In the genomic region with DNA sequence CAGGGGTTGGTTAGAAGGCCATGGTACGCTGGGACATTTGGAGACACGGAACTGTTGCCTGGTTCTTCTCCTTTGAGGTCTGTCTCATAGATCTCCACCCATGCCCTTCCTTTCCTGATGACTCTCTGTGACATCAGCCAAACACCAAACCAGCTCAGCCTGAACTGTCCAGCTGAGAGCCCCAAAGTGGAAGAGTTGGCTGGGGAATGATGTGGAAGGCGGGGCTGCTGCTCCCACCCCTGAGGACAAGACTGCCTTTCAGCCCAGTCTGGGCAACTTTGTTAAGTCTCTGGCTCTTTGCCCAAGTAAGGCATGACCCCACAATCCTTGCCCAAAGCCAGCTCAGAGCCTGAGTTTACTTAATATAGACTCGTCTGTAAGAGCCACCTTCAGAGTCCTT, we compare ENCODE assay signal across 14 mouse cellular contexts. TPM values are rescaled to one million over a fixed set of nuclear protein-coding genes. Genes with fewer than 3 reads are reported as not detected.
A peak's percentile ranks its signal among the peaks of the same experiment; 100 is the strongest.
DNase-seq lines count a peak whose midpoint lies in the region; ATAC-seq lines count a peak whose summit lies in the region.
"Had no signal": no experiment of that assay in that cellular context is flagged by ENCODE, and none has a peak within 500 bp of the region (broad histone marks: within the 10 kb centered on the region; RNA-seq: fewer than 3 reads in every experiment).

No protein-coding gene starts in this region.

- H3K9me3 ChIP-seq in lung, embryonic 16.5 days (ENCODE audit: control insufficient read depth, low read length), result no peaks in the 10 kb centered on the region
- H3K9me3 ChIP-seq in limb, embryonic 15.5 days, result no peaks in the 10 kb centered on the region
- 0 out of 2 replicates have a peak, but pooled peaks cover 3% of the 10 kb centered on the region for H3K9me3 ChIP-seq in hindbrain, embryonic 11.5 days (ENCODE audit: control insufficient read depth, low read length)
- H3K9me3 ChIP-seq: limb, embryonic 13.5 days had no signal

- H3K4me2 ChIP-seq in lung, embryonic 16.5 days (ENCODE audit: low read depth, low read length), result no peak overlapping the region
- no peak overlapping the region for H3K4me2 ChIP-seq in limb, embryonic 15.5 days
- H3K4me2 ChIP-seq in hindbrain, embryonic 11.5 days (replicated peaks; ENCODE audit: low read depth, low read length), result no peak overlapping the region
- H3K4me2 ChIP-seq: limb, embryonic 13.5 days; neural tube, embryonic 13.5 days had no signal

- no peaks in the 10 kb centered on the region for H3K4me1 ChIP-seq in lung, embryonic 16.5 days (replicated peaks; ENCODE audit: control insufficient read depth, insufficient read depth, low read length)
- H3K4me1 ChIP-seq in limb, embryonic 15.5 days, result no peaks in the 10 kb centered on the region
- H3K4me1 ChIP-seq in hindbrain, embryonic 11.5 days (replicated peaks; ENCODE audit: control insufficient read depth, insufficient read depth, low read length), result no peaks in the 10 kb centered on the region
- H3K4me1 ChIP-seq: limb, embryonic 13.5 days; neural tube, embryonic 13.5 days had no signal

- H3K4me3 ChIP-seq in lung, embryonic 16.5 days (ENCODE audit: low read length), result no peak overlapping the region
- H3K4me3 ChIP-seq in limb, embryonic 15.5 days, result no peak overlapping the region
- H3K4me3 ChIP-seq in hindbrain, embryonic 11.5 days (ENCODE audit: low read depth, low read length), result no peak overlapping the region
- H3K4me3 ChIP-seq: limb, embryonic 13.5 days; neural tube, embryonic 13.5 days had no signal

- no peak overlapping the region for H3K9ac ChIP-seq in lung, embryonic 16.5 days (ENCODE audit: low read length)
- H3K9ac ChIP-seq in limb, embryonic 15.5 days, result no peak overlapping the region
- no peak overlapping the region for H3K9ac ChIP-seq in hindbrain, embryonic 11.5 days (ENCODE audit: low read depth, low read length)
- H3K9ac ChIP-seq: limb, embryonic 13.5 days; neural tube, embryonic 13.5 days had no signal

- 48% methylated on average over 4 of the region's 4 CpGs for WGBS in lung, embryonic 16.5 days
- WGBS in limb, embryonic 15.5 days, result 70% methylated on average over 4 of the region's 4 CpGs
- WGBS in hindbrain, embryonic 11.5 days, result 87% methylated on average over 4 of the region's 4 CpGs

- no peak overlapping the region for H3K27ac ChIP-seq in lung, embryonic 16.5 days (ENCODE audit: low read length)
- peak overlapping the region; percentile 72 for H3K27ac ChIP-seq in limb, embryonic 15.5 days
- H3K27ac ChIP-seq in hindbrain, embryonic 11.5 days (ENCODE audit: low read depth, low read length), result no peak overlapping the region
- H3K27ac ChIP-seq: limb, embryonic 13.5 days; neural tube, embryonic 13.5 days had no signal

- no peak for ATAC-seq in cerebellum, adult (ENCODE audit: insufficient number of reproducible peaks, low FRiP score, low TSS enrichment)
- peak; percentile 80 for ATAC-seq in lung, embryonic 16.5 days (ENCODE audit: low read depth)
- ATAC-seq in limb, embryonic 15.5 days (ENCODE audit: insufficient number of reproducible peaks, low FRiP score, low TSS enrichment, low read depth), result peak; percentile 76; the same call in 1 of the 2 replicates
- no peak for ATAC-seq in hindbrain, embryonic 11.5 days (ENCODE audit: low FRiP score)

- H3K36me3 ChIP-seq in lung, embryonic 16.5 days (ENCODE audit: control insufficient read depth, insufficient read depth, low read length), result no peaks in the 10 kb centered on the region
- H3K36me3 ChIP-seq in limb, embryonic 15.5 days, result no peaks in the 10 kb centered on the region
- no peaks in the 10 kb centered on the region for H3K36me3 ChIP-seq in hindbrain, embryonic 11.5 days (ENCODE audit: control insufficient read depth, insufficient read depth, low read length)
- H3K36me3 ChIP-seq: limb, embryonic 13.5 days; neural tube, embryonic 13.5 days had no signal

- DNase-seq in cerebellum, adult 9-11 months, result peak; percentile 34
- DNase-seq in lung, postnatal 4 days, result no peak
- peak; percentile 53 for DNase-seq in fibroblast of lung, adult 2 months (ENCODE audit: low read depth)
- DNase-seq in liver, result no peak
- DNase-seq in hindbrain, embryonic 11.5 days (ENCODE audit: low spot score), result no peak
- DNase-seq: adrenal gland, postnatal 25 days; gastrocnemius, postnatal 25 days; heart, postnatal 14 days had no signal

- no peaks in the 10 kb centered on the region for H3K27me3 ChIP-seq in lung, embryonic 16.5 days (ENCODE audit: control insufficient read depth, insufficient read depth, low read depth, low read length)
- no peaks in the 10 kb centered on the region for H3K27me3 ChIP-seq in limb, embryonic 15.5 days
- no peaks in the 10 kb centered on the region for H3K27me3 ChIP-seq in hindbrain, embryonic 11.5 days (ENCODE audit: control insufficient read depth, insufficient read depth, low read length)
- H3K27me3 ChIP-seq: limb, embryonic 13.5 days; neural tube, embryonic 13.5 days had no signal

RNA-seq across cellular contexts. Expression of a gene that starts 15.3 kb away (rescaled TPM):
- polyA plus RNA-seq in lung, embryonic 16.5 days (2015; fragmentation: Nextera tagmentation; extraction: Ambion mirVana), result 176 and 177 TPM in 2 replicates
- 183 and 187 TPM in 2 replicates for polyA plus RNA-seq in limb, embryonic 15.5 days (2015; fragmentation: Nextera tagmentation; extraction: Ambion mirVana)
- 173 and 201 TPM in 2 replicates for polyA plus RNA-seq in hindbrain, embryonic 11.5 days (2014; fragmentation: Nextera tagmentation; extraction: Ambion mirVana)

RNA-seq across cellular contexts. Expression of a gene that starts 38.8 kb away (rescaled TPM):
- polyA plus RNA-seq in lung, embryonic 16.5 days (2015; fragmentation: Nextera tagmentation; extraction: Ambion mirVana), result 0.13 and 0.28 TPM in 2 replicates
- 21.3 and 22.3 TPM in 2 replicates for polyA plus RNA-seq in limb, embryonic 15.5 days (2015; fragmentation: Nextera tagmentation; extraction: Ambion mirVana)
- 0.15 TPM in 1 of 2 replicates, not detected in the other for polyA plus RNA-seq in hindbrain, embryonic 11.5 days (2014; fragmentation: Nextera tagmentation; extraction: Ambion mirVana)
- polyA plus RNA-seq: neural tube, embryonic 13.5 days; small intestine, adult 2 months had no signal

RNA-seq across cellular contexts. Expression of a gene that starts 45.4 kb away (rescaled TPM):
- 0.10 and 0.19 TPM in 2 replicates for polyA plus RNA-seq in lung, embryonic 16.5 days (2015; fragmentation: Nextera tagmentation; extraction: Ambion mirVana)
- polyA plus RNA-seq in limb, embryonic 15.5 days (2015; fragmentation: Nextera tagmentation; extraction: Ambion mirVana), result 1.4 and 1.6 TPM in 2 replicates
- 0.31 and 0.51 TPM in 2 replicates for polyA plus RNA-seq in hindbrain, embryonic 11.5 days (2014; fragmentation: Nextera tagmentation; extraction: Ambion mirVana)
- polyA plus RNA-seq: neural tube, embryonic 13.5 days had no signal

RNA-seq across cellular contexts. Expression of a gene that starts 48.9 kb away (rescaled TPM):
- polyA plus RNA-seq in lung, embryonic 16.5 days (2015; fragmentation: Nextera tagmentation; extraction: Ambion mirVana), result 25.0 and 26.7 TPM in 2 replicates
- polyA plus RNA-seq in limb, embryonic 15.5 days (2015; fragmentation: Nextera tagmentation; extraction: Ambion mirVana), result 30.3 and 34.0 TPM in 2 replicates
- 16.2 and 18.1 TPM in 2 replicates for polyA plus RNA-seq in hindbrain, embryonic 11.5 days (2014; fragmentation: Nextera tagmentation; extraction: Ambion mirVana)

RNA-seq across cellular contexts. Expression of a gene that starts 56.0 kb away (rescaled TPM):
- polyA plus RNA-seq in lung, embryonic 16.5 days (2015; fragmentation: Nextera tagmentation; extraction: Ambion mirVana), result 11.1 and 11.5 TPM in 2 replicates
- polyA plus RNA-seq in limb, embryonic 15.5 days (2015; fragmentation: Nextera tagmentation; extraction: Ambion mirVana), result 11.8 and 15.3 TPM in 2 replicates
- 37.3 and 39.5 TPM in 2 replicates for polyA plus RNA-seq in hindbrain, embryonic 11.5 days (2014; fragmentation: Nextera tagmentation; extraction: Ambion mirVana)

Comparison
In these comparisons a context has a peak if more than half of its experiments do, and no peak if none do; other contexts are left out.
1. DNase-seq: peak in cerebellum, adult 9-11 months (single experiment) and fibroblast of lung, adult 2 months (single experiment); none in lung, postnatal 4 days (0 of 2), liver (single experiment) and hindbrain, embryonic 11.5 days (single experiment).
2. ATAC-seq: peak in lung, embryonic 16.5 days (single experiment) and limb, embryonic 15.5 days (single experiment); none in cerebellum, adult (single experiment) and hindbrain, embryonic 11.5 days (single experiment).
3. RNA of a gene that starts 38.8 kb away (polyA plus RNA-seq): 21.3 to 22.3 TPM in limb, embryonic 15.5 days; 0.15 TPM in hindbrain, embryonic 11.5 days and 0.13 to 0.28 TPM in lung, embryonic 16.5 days; every median in the first group is over 10 times any median in the second.